Mouse (Mus musculus) embryo, embryonic 11 days (tissue): ENCODE measurements at regions not wholly inside any gene's neighbourhood (a gene's known extent, or its start where the extent isn't known, plus 50 kb on each side); places are given as distances from the start of the nearest gene placed in this dataset.
A peak's percentile ranks its signal among the peaks of the same experiment; 100 is the strongest.

Experiments
- DNase-seq: peaks from one replicate; pipeline ENCODE4 v3.0.0-alpha.2; 2015

- DNase-seq = no peak
Measured at GRCm38 (mm10) chr6:94813481-94814148, 113.7 kb upstream of the Lrig1 start.

GRCm38 (mm10) chr6:94811846-94812245 lies 111.9 kb upstream of the Lrig1 start:
- no peak for DNase-seq

- DNase-seq = no peak
Measured at GRCm38 (mm10) chr6:94807216-94807615, 107.3 kb upstream of the Lrig1 start.

GRCm38 (mm10) chr6:94806481-94807160 lies 106.7 kb upstream of the Lrig1 start:
- peak; percentile 80 for DNase-seq

GRCm38 (mm10) chr6:94805685-94806084 lies 105.7 kb upstream of the Lrig1 start:
- peak; percentile 70 for DNase-seq

GRCm38 (mm10) chr6:94804284-94804815 lies 104.4 kb upstream of the Lrig1 start:
- no peak for DNase-seq

- DNase-seq = peak; percentile 69
Measured at GRCm38 (mm10) chr6:94801039-94801438, 101.1 kb upstream of the Lrig1 start.

GRCm38 (mm10) chr6:94798545-94799211 lies 98.7 kb upstream of the Lrig1 start:
- DNase-seq = no peak

- no peak for DNase-seq
Measured at GRCm38 (mm10) chr6:94795442-94795841, 95.5 kb upstream of the Lrig1 start.

- no peak for DNase-seq
Measured at GRCm38 (mm10) chr6:94793555-94793954, 93.6 kb upstream of the Lrig1 start.

GRCm38 (mm10) chr6:94792312-94792711 lies 92.4 kb upstream of the Lrig1 start:
- no peak for DNase-seq

GRCm38 (mm10) chr6:94789308-94789763 lies 89.4 kb upstream of the Lrig1 start:
- DNase-seq = no peak

GRCm38 (mm10) chr6:94783471-94783870 lies 83.5 kb upstream of the Lrig1 start:
- DNase-seq = no peak

GRCm38 (mm10) chr6:94780621-94781020 lies 80.7 kb upstream of the Lrig1 start:
- no peak for DNase-seq

- no peak for DNase-seq
Measured at GRCm38 (mm10) chr6:94779854-94780253, 79.9 kb upstream of the Lrig1 start.

GRCm38 (mm10) chr6:94779213-94779612 lies 79.3 kb upstream of the Lrig1 start:
- DNase-seq = no peak

GRCm38 (mm10) chr6:94778797-94779196 lies 78.8 kb upstream of the Lrig1 start:
- DNase-seq = no peak

- no peak for DNase-seq
Measured at GRCm38 (mm10) chr6:94776585-94776984, 76.6 kb upstream of the Lrig1 start.

GRCm38 (mm10) chr6:94774871-94775270 lies 74.9 kb upstream of the Lrig1 start:
- no peak for DNase-seq

- DNase-seq = peak; percentile 84
Measured at GRCm38 (mm10) chr6:94773604-94774486, 73.9 kb upstream of the Lrig1 start.

GRCm38 (mm10) chr6:94772868-94773603 lies 73.1 kb upstream of the Lrig1 start:
- peak; percentile 54 for DNase-seq

- DNase-seq = no peak
Measured at GRCm38 (mm10) chr6:94772391-94772790, 72.4 kb upstream of the Lrig1 start.
